Comparison of ENCODE assay signal across 8 mouse cellular contexts in the genomic region with DNA sequence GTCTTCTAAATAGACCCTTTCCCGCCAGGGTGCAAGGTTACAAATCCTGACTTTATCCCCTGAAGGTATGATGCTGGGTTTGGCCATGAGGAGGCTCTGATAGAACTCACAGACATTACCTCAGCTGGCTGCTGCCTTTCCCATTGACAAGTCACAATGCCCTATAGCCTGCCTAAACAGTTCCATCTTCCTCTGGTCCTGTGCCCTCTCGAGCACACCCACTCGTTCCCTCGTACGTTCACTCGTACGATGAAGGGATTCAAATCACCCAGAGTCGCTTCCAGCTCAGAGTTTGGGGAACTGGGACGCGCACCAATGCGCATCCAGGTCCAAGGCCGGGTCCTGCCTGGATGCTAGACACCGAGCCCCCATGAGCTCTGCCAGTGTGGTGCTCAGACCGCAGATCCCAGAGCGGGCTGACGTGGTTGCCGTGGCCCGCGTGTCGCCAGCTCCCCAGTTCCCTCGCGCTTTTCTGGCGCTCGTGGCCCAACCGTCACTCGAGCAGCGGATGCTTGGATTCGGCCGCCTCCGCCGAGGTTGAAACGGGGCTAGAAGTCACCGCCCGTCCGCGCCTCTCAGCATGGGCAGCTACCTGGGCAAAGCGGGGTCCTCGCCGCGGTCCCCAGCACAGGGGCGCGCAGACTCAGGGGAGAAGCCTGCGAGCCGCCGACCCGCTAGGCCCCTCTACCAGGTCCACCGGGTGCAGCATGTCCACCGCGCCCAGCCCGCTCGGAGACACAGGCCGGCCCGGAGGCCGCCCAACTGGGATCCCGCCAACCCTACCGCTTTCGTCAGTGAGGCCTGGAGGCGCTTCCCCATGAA. TPM values are rescaled to one million over a fixed set of nuclear protein-coding genes. Genes with fewer than 3 reads are reported as not detected.
A peak's percentile ranks its signal among the peaks of the same experiment; 100 is the strongest.
DNase-seq lines count a peak whose midpoint lies in the region; ATAC-seq and TF ChIP-seq lines count a peak whose summit lies in the region.

A gene (plus strand): TSS at position 214 of the 822 bp plus-strand sequence.

- no peaks in the 10 kb centered on the region for H3K9me3 ChIP-seq in forebrain, embryonic 15.5 days
- no peaks in the 10 kb centered on the region for H3K9me3 ChIP-seq in midbrain, postnatal 0 days (ENCODE audit: low read length)

- peaks cover 49% of the 10 kb centered on the region for H3K27me3 ChIP-seq in forebrain, embryonic 15.5 days
- peaks cover 19% of the 10 kb centered on the region for H3K27me3 ChIP-seq in liver, adult 2 months (ENCODE audit: control insufficient read depth, insufficient read depth, low read length)
- peaks cover 46% of the 10 kb centered on the region for H3K27me3 ChIP-seq in midbrain, postnatal 0 days (ENCODE audit: insufficient read depth, low read length)

- TF ChIP-seq POLR2A in liver, adult 2 months (IDR thresholded peaks at IDR 0.05; ENCODE audit: extremely low read depth, insufficient read depth, low read length): no peak

- peak within 1 kb of the TSS; percentile 91 for H3K4me2 ChIP-seq in forebrain, embryonic 15.5 days (replicated peaks)
- H3K4me2 ChIP-seq in midbrain, postnatal 0 days (ENCODE audit: low read depth, low read length, poor library complexity, severe bottlenecking): peak within 1 kb of the TSS; percentile 100

- under 1% methylated on average over 58 of the region's 58 CpGs for WGBS in forebrain, embryonic 15.5 days
- WGBS in liver, adult 2 months: 4% methylated on average over 58 of the region's 58 CpGs
- WGBS in midbrain, postnatal 0 days: under 1% methylated on average over 58 of the region's 58 CpGs

- no peaks in the 10 kb centered on the region for H3K36me3 ChIP-seq in forebrain, embryonic 15.5 days
- no peaks in the 10 kb centered on the region for H3K36me3 ChIP-seq in liver, adult 2 months (ENCODE audit: control insufficient read depth, insufficient read depth, low read length)
- no peaks in the 10 kb centered on the region for H3K36me3 ChIP-seq in midbrain, postnatal 0 days (ENCODE audit: insufficient read depth, low read length)

- no peak for TF ChIP-seq CTCF in liver, adult 2 months (IDR thresholded peaks at IDR 0.05; ENCODE audit: low read depth, low read length)
- TF ChIP-seq CTCF in midbrain, postnatal 0 days (IDR thresholded peaks at IDR 0.05): no peak

- no peaks in the 10 kb centered on the region for H3K79me2 ChIP-seq in liver, adult 2 months (ENCODE audit: control insufficient read depth, insufficient read depth, low read length)

- H3K4me3 ChIP-seq in forebrain, embryonic 15.5 days: peak within 1 kb of the TSS; percentile 52
- H3K4me3 ChIP-seq in liver, adult 2 months (ENCODE audit: insufficient read depth, low read depth, low read length): peak within 1 kb of the TSS; percentile 24; the same call in 1 of the 2 replicates
- peak within 1 kb of the TSS; percentile 63 for H3K4me3 ChIP-seq in midbrain, postnatal 0 days (ENCODE audit: low read depth, low read length)

- no peak within 1 kb of the TSS for H3K27ac ChIP-seq in forebrain, embryonic 15.5 days (replicated peaks)
- H3K27ac ChIP-seq in liver, adult 2 months (replicated peaks; ENCODE audit: insufficient read depth, low read depth, low read length): no peak within 1 kb of the TSS
- no peak within 1 kb of the TSS for H3K27ac ChIP-seq in midbrain, postnatal 0 days (ENCODE audit: low read depth, low read length)

- peak; percentile 77 for ATAC-seq in forebrain, embryonic 15.5 days (replicated peaks)
- ATAC-seq in midbrain, postnatal 0 days (ENCODE audit: low FRiP score): peak; percentile 59
- ATAC-seq in activated CD4-positive, CD25-positive, alpha-beta regulatory T cell, adult 4 months: no peak

- H3K9ac ChIP-seq in forebrain, embryonic 15.5 days (replicated peaks): peak within 1 kb of the TSS; percentile 62
- peak within 1 kb of the TSS; percentile 25 for H3K9ac ChIP-seq in liver, adult 2 months (ENCODE audit: low read depth, low read length)
- H3K9ac ChIP-seq in midbrain, postnatal 0 days (replicated peaks; ENCODE audit: low read length, poor library complexity, severe bottlenecking): peak within 1 kb of the TSS; percentile 66

- DNase-seq in lung, adult 18-20 months: peak; percentile 18 to 33
- DNase-seq in lung, postnatal 25 days (ENCODE audit: low spot score): no peak
- DNase-seq in cerebellum, adult 11 months: peak; percentile 38
- peak; percentile 73 for DNase-seq in heart, postnatal 4 days
- no peak for DNase-seq in liver, adult 2 months (ENCODE audit: extremely low read depth, low read depth, low spot score)
- no peak for DNase-seq in midbrain, postnatal 0 days (ENCODE audit: low spot score)

- H3K4me1 ChIP-seq in forebrain, embryonic 15.5 days: peaks cover 12% of the 10 kb centered on the region
- H3K4me1 ChIP-seq in liver, adult 2 months (ENCODE audit: control insufficient read depth, insufficient read depth, low read length): no peaks in the 10 kb centered on the region
- H3K4me1 ChIP-seq in midbrain, postnatal 0 days (ENCODE audit: insufficient read depth, low read length): peaks cover 5% of the 10 kb centered on the region; the same call in 1 of the 2 replicates

RNA-seq across cellular contexts. Expression of the gene that starts here (rescaled TPM):
- not detected in 2 replicates for polyA plus RNA-seq in forebrain, embryonic 15.5 days (2015; fragmentation: Nextera tagmentation; extraction: Ambion mirVana)
- not detected for total RNA-seq in heart, postnatal 4 days (2021)
- not detected in 2 replicates for total RNA-seq in liver, adult 2 months (2014; rRNA removed)
- not detected in 2 replicates for polyA plus RNA-seq in liver, adult 2 months (2012; rRNA removed)
- total RNA-seq in midbrain, postnatal 0 days (2014; rRNA removed): 0.05 and 0.90 TPM in 2 replicates
- not detected in 2 replicates for polyA plus RNA-seq in midbrain, postnatal 0 days (2015; fragmentation: Nextera tagmentation; extraction: Ambion mirVana)
- polyA plus RNA-seq in activated CD4-positive, CD25-positive, alpha-beta regulatory T cell, adult 4 months (2017; shearing (Covaris generic)): not detected

Comparison
In these comparisons a context has a peak if more than half of its experiments do, and no peak if none do; other contexts are left out.
1. DNase-seq: peak in lung, adult 18-20 months (2 of 2) and cerebellum, adult 11 months (single experiment); none in lung, postnatal 25 days (single experiment), liver, adult 2 months (single experiment) and midbrain, postnatal 0 days (single experiment).
2. Peak in ATAC-seq, H3K4me3 ChIP-seq, H3K9ac ChIP-seq and H3K4me2 ChIP-seq in forebrain, embryonic 15.5 days; RNA of the gene not detected or under 1 TPM.
3. Peak in DNase-seq in heart, postnatal 4 days; RNA of the gene not detected or under 1 TPM.
4. Peak in ATAC-seq, H3K4me3 ChIP-seq, H3K9ac ChIP-seq and H3K4me2 ChIP-seq in midbrain, postnatal 0 days; RNA of the gene not detected or under 1 TPM.
5. Peak in every context shown above with its lines, with median percentiles within 50 percentile points of each other: H3K4me3 ChIP-seq and H3K9ac ChIP-seq.